In genomic region chr4:95049884-95050517, GRCm38 (mm10) we compare ENCODE assay signal across 8 mouse cellular contexts. TPM values are rescaled to one million over a fixed set of nuclear protein-coding genes. Genes with fewer than 3 reads are reported as not detected.
A peak's percentile ranks its signal among the peaks of the same experiment; 100 is the strongest.
DNase-seq lines count a peak whose midpoint lies in the region; ATAC-seq lines count a peak whose summit lies in the region.

No protein-coding gene starts in this region.

- H3K27ac ChIP-seq in intestine, embryonic 16.5 days (ENCODE audit: low read length), result peak overlapping the region; percentile 100
- H3K27ac ChIP-seq in limb, embryonic 10.5 days, result peak overlapping the region; percentile 95
- peak overlapping the region; percentile 94 for H3K27ac ChIP-seq in midbrain, embryonic 12.5 days (replicated peaks)

- under 1% methylated on average over 34 of the region's 34 CpGs for WGBS in intestine, embryonic 16.5 days
- under 1% methylated on average over 34 of the region's 34 CpGs for WGBS in limb, embryonic 10.5 days
- WGBS in midbrain, embryonic 12.5 days, result under 1% methylated on average over 34 of the region's 34 CpGs

- H3K36me3 ChIP-seq in intestine, embryonic 16.5 days (ENCODE audit: control insufficient read depth, insufficient read depth, low read length), result no peaks in the 10 kb centered on the region
- H3K36me3 ChIP-seq in limb, embryonic 10.5 days, result no peaks in the 10 kb centered on the region
- no peaks in the 10 kb centered on the region for H3K36me3 ChIP-seq in midbrain, embryonic 12.5 days

- no peaks in the 10 kb centered on the region for H3K9me3 ChIP-seq in intestine, embryonic 16.5 days (ENCODE audit: control insufficient read depth, low read length)
- no peaks in the 10 kb centered on the region for H3K9me3 ChIP-seq in limb, embryonic 10.5 days (replicated peaks)
- H3K9me3 ChIP-seq in midbrain, embryonic 12.5 days, result no peaks in the 10 kb centered on the region

- H3K4me1 ChIP-seq in intestine, embryonic 16.5 days (ENCODE audit: control insufficient read depth, insufficient read depth, low read length), result peaks cover 9% of the 10 kb centered on the region
- peaks cover 28% of the 10 kb centered on the region for H3K4me1 ChIP-seq in limb, embryonic 10.5 days
- peaks cover 36% of the 10 kb centered on the region for H3K4me1 ChIP-seq in midbrain, embryonic 12.5 days

- peak overlapping the region; percentile 76 for H3K4me3 ChIP-seq in intestine, embryonic 16.5 days (ENCODE audit: low read length)
- H3K4me3 ChIP-seq in limb, embryonic 10.5 days, result peak overlapping the region; percentile 66
- peak overlapping the region; percentile 67 for H3K4me3 ChIP-seq in midbrain, embryonic 12.5 days

- peak overlapping the region; percentile 63 for H3K4me2 ChIP-seq in intestine, embryonic 16.5 days (ENCODE audit: low read depth, low read length)
- peak overlapping the region; percentile 76 for H3K4me2 ChIP-seq in midbrain, embryonic 12.5 days (replicated peaks)

- ATAC-seq in activated CD4-positive, CD25-positive, alpha-beta regulatory T cell, adult 4 months, result peak; percentile 2
- no peak for ATAC-seq in intestine, embryonic 16.5 days
- no peak for ATAC-seq in midbrain, embryonic 12.5 days (ENCODE audit: low FRiP score, low read depth)
- ATAC-seq in erythroid progenitor cell, adult 5-6 weeks (replicated peaks; ENCODE audit: low FRiP score, poor library complexity, severe bottlenecking), result no peak

- H3K27me3 ChIP-seq in intestine, embryonic 16.5 days (replicated peaks; ENCODE audit: control insufficient read depth, insufficient read depth, low read length), result no peaks in the 10 kb centered on the region
- H3K27me3 ChIP-seq in limb, embryonic 10.5 days (ENCODE audit: low read depth, poor library complexity, severe bottlenecking), result no peaks in the 10 kb centered on the region
- H3K27me3 ChIP-seq in midbrain, embryonic 12.5 days, result no peaks in the 10 kb centered on the region; the same call in 1 of the 2 replicates

- peak overlapping the region; percentile 92 for H3K9ac ChIP-seq in intestine, embryonic 16.5 days (ENCODE audit: low read depth, low read length)
- H3K9ac ChIP-seq in midbrain, embryonic 12.5 days (replicated peaks), result peak overlapping the region; percentile 78

- DNase-seq in cerebellum, postnatal 36 days, result peak; percentile 85 to 89
- DNase-seq in gastrocnemius, postnatal 25 days, result peak; percentile 85
- DNase-seq in limb, embryonic 10.5 days (ENCODE audit: low spot score), result peak; percentile 81
- peak; percentile 50 for DNase-seq in spleen, adult 12 weeks (ENCODE audit: low spot score)

RNA-seq across cellular contexts. Expression of gene Jun, which starts 2.0 kb away (rescaled TPM):
- 10 to 100 TPM in 1 of 2 experiments, 1 to 10 TPM in 1; 7.2 to 16.4 TPM for polyA plus RNA-seq in activated CD4-positive, CD25-positive, alpha-beta regulatory T cell, adult 4 months (2017; shearing (Covaris generic))
- 10 to 100 TPM; 54.4 to 54.5 TPM for total RNA-seq in gastrocnemius, postnatal 25 days (2021)
- 68.6 and 74.6 TPM in 2 replicates for polyA plus RNA-seq in intestine, embryonic 16.5 days (2015; fragmentation: Nextera tagmentation; extraction: Ambion mirVana)
- polyA plus RNA-seq in limb, embryonic 10.5 days (2016; fragmentation: Nextera tagmentation; extraction: Ambion mirVana), result 24.6 and 45.4 TPM in 2 replicates
- 70.8 and 80.6 TPM in 2 replicates for polyA plus RNA-seq in midbrain, embryonic 12.5 days (2016; fragmentation: Nextera tagmentation; extraction: Ambion mirVana)
- total RNA-seq in erythroid progenitor cell, adult 5-6 weeks (2015; ENCODE audit: low replicate concordance), result 10.8 and 24.7 TPM in 2 replicates
- total RNA-seq in erythroid progenitor cell, adult 5-6 weeks (2017; ENCODE audit: low replicate concordance), result 13.6 and 21.2 TPM in 2 replicates
